Mouse (Mus musculus) cerebellum, adult 11-12 months (tissue): ENCODE measurements at regions not wholly inside any gene's neighbourhood (a gene's known extent, or its start where the extent isn't known, plus 50 kb on each side); places are given as distances from the start of the nearest gene placed in this dataset.

ENCODE experiments used
- DNase-seq: peaks from one replicate; pipeline ENCODE4 v3.0.0; 2022

DNA sequence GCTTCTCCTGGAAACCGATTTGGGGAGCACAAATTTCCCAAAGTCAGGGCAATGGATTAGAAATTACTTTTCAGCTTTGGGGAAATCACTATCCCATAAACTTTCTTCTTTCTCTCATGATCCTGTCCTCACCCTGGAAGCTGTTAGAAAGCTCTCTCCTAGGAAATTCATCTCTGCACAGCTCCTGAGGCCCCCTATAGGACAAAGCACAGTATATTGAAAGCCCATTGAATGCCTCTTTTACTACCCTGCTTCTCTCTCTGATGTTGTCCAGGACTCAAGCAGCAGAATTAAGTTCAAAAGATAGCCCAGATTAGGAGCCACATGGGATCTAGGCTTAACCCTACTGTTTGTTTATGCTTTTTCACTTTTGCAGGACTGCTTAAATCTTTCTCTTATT is 139.3 kb upstream of the Rnf219 start:
- DNase-seq, result no peak

DNA sequence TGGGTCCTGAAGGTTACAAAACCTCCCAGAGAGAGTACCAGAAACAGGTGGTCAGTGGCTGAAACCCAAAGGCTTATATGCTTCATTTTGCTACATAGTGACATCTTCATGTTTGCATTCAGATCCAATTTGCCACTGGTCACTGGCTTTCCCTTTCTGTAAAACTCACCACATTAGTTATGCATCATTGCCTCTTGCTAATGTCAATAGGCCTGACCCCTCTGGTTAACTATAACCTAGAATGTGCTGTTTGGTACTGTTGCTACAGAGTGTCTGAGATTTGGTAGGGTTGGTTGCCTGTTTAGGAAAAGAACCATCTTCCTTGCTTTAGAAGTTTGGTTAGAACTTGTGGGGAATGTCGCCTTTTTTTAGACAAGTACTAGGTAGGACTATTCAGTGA is 136.3 kb upstream of the Rnf219 start:
- DNase-seq, result no peak

DNA sequence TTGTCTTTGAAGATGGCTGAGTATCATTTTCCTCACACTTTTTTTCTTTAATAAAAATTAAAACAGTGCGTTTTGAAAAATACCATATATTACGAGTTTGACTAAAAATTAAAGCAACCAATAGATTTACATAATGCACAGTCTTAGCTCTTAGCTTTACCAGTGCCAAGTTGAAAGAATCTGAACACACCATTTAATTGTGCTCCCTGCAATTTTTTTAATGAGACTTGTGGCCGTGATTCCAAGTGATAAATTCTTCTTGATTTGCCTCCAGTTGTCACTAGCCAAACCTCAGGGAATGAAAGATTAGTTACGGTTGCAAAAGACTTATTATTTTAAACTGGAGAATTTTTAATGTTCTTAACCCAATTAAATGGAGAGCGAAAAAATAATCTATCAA is 127.5 kb upstream of the Rnf219 start:
- no peak for DNase-seq

DNA sequence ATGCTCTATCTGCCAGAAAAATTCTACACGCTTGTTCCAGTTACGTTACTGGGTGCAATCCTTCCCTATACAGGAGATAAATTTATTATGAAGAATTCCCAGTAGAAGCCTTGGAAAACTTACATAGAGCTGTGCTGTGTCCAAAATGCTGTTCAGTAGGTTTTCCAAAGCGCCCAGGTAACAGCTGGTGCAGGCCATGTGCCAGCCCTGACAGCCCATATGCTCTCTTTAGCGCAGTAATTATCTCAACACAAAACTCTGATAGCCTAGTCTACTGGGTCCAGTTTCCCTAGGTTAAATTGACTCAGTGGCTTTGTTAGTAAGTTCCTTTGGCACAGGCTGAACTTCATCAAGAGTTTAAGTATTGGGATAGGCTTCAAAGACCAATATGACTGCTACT is 122.2 kb upstream of the Rnf219 start:
- peak; percentile 12 for DNase-seq

DNA sequence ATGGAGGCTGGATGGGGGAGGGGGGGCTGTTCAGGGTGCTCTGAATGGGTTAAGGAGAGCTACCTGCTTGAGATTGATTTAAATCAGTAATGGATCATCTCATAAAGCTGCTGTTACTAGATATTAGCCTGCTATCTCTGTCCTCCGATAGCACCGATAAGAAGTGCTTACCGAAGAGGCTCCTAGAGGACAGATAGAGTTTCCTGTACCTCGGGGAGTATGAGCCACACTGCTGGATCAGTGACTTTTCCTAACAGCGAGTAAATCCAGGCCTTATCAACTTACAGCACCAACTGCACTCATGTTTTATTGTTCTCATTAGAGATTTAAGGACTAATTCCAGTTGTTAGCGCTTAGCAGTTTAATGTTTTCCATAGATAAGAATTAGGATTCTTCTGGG is 120.3 kb upstream of the Rnf219 start:
- DNase-seq, result no peak

DNA sequence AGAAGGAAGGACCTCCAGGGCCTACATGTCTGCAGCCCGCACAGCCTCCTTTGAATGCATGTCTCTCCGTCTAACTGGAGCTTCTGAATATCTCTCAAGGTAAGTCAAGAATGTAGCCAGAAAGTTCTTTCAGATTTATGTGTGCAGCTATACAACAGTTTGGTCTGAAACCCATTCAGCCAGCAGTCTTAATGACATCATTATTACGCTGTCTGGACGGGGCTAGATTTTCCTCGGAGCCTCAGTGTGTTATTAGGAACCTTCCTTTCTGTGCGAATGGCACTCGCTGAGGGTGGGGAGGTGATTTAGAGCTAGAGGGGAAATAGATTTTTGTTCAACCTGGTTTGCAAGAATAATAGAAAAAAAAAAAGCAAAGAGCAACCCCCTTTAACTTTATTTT is 116.9 kb upstream of the Rnf219 start:
- DNase-seq, result no peak

DNA sequence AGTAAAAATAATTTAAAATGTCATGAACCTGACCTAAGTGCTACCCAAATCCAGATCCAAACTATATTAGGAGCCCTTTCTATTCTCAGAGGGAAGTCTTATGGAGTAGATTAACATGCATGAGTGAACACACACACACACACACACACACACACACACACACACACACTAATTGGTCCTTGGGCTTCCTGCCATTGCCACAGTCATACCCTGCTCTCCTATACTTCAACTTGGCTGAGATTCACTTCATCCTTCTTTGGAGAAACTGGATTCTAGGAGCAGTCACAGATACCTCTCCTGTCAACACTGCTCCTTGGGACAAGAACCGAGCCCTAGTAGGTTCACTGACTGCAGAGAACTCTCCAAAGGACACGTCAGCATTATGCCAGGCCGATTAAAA is 89.0 kb upstream of the Rnf219 start:
- DNase-seq, result no peak

DNA sequence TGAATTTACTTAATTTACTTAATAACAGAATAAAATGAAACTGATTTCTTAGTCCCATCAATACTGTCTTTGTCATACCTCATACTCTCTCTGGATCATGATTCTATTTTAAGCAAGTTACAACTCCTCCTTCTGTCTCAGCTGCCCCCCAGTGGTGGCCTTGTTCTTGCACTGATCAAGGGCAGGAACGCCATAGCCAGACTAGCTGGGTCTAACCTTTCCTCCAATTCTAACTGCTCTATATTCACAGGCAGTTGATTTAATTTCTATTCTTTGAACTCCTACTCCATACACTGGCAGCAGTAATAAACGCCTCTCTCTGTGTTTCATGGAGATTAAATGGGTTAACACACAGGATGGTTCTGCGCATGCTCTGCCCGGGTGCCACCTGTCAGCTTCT is 87.9 kb upstream of the Rnf219 start:
- no peak for DNase-seq

DNA sequence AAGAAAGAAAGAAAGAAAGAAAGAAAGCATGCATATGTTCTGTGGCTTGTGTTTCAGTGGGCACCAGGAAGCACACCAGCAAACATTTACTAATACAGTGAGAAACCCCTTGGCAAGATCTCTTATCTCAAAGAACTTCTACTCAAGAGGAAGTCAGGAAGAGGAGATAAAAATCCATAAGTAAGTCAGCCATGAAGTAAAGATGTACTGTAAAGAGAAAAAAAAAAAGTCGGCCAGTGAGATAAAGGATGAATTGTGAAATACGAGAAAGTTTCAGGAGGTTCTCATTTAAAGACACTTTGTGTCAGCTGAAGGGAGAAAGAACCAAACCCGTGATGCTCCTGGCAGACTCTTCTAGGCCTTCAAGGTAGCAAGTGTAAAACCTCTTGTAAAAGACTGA is 72.4 kb upstream of the Rnf219 start:
- no peak for DNase-seq
